8 mouse cellular contexts compared by ENCODE assay signal in the genomic region with DNA sequence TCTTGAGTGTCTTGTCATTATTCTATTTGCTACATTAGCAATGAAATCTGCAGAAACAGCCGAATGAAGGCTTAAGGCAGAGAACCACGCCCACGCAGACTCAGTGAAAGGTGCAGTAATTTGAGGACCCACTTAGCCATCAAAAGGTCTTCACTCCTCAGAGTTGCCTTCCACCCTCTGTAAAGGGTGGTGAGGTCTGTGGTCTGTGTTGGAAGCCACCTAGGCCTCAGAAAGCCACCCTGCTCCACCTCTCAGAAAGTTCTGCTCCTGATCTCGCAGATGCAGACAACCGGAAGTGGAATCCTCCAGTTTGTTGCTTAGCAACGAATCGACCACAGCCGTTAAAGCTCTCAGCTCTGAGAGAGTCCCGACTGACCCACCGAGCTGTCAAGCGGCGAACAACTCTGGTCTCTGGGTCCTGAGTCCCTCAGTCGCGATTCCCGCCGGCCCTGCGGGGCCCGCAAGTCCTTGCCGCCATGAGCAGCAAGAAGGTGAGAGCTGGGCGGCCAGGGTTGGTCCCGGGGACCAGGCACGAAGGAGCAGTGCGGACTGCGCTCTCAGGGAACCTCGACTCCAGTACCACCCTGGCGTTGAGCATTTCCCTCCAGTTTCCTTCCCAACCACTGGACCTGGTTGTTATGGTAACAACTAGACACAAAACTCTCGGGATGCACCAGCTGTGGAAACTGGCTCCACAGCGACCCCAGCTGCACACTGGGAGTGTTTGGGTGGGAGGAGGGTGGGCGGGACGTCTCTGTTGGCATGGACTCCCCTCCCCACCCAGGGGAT. TPM values are rescaled to one million over a fixed set of nuclear protein-coding genes. Genes with fewer than 3 reads are reported as not detected.
DNase-seq lines count a peak whose midpoint lies in the region; ATAC-seq and TF ChIP-seq lines count a peak whose summit lies in the region.

A gene (plus strand): TSS at position 456 of the 789 bp plus-strand sequence.

- peak within 1 kb of the TSS; percentile 90 for H3K4me2 ChIP-seq in intestine, embryonic 16.5 days (ENCODE audit: low read depth, low read length)
- peak within 1 kb of the TSS; percentile 73 for H3K4me2 ChIP-seq in midbrain, embryonic 12.5 days (replicated peaks)

- H3K9me3 ChIP-seq in intestine, embryonic 16.5 days (ENCODE audit: control insufficient read depth, low read length): no peaks in the 10 kb centered on the region
- H3K9me3 ChIP-seq in midbrain, embryonic 12.5 days: no peaks in the 10 kb centered on the region

- H3K4me1 ChIP-seq in thymus, adult 2 months (replicated peaks; ENCODE audit: control insufficient read depth, insufficient read depth, low read length): peaks cover 3% of the 10 kb centered on the region; the same call in 1 of the 2 replicates
- no peaks in the 10 kb centered on the region for H3K4me1 ChIP-seq in intestine, embryonic 16.5 days (ENCODE audit: control insufficient read depth, insufficient read depth, low read length)
- no peaks in the 10 kb centered on the region for H3K4me1 ChIP-seq in midbrain, embryonic 12.5 days

- TF ChIP-seq POLR2A in thymus, adult 2 months (IDR thresholded peaks at IDR 0.05; ENCODE audit: control insufficient read depth, extremely low read depth, insufficient read depth, low read length, poor library complexity): no peak

- peak; percentile 55 for ATAC-seq in intestine, embryonic 16.5 days
- ATAC-seq in midbrain, embryonic 12.5 days (ENCODE audit: low FRiP score, low read depth): peak; percentile 84

- peak within 1 kb of the TSS; percentile 36 for H3K4me3 ChIP-seq in thymus, adult 2 months (ENCODE audit: control insufficient read depth, insufficient read depth, low read length)
- H3K4me3 ChIP-seq in intestine, embryonic 16.5 days (ENCODE audit: low read length): peak within 1 kb of the TSS; percentile 50
- peak within 1 kb of the TSS; percentile 54 for H3K4me3 ChIP-seq in midbrain, embryonic 12.5 days

- WGBS in thymus, adult 2 months: 13% methylated on average over 30 of the region's 30 CpGs
- WGBS in intestine, embryonic 16.5 days: 9% methylated on average over 30 of the region's 30 CpGs
- 9% methylated on average over 30 of the region's 30 CpGs for WGBS in midbrain, embryonic 12.5 days

- H3K27ac ChIP-seq in thymus, adult 2 months (ENCODE audit: control insufficient read depth, insufficient read depth, low read length): no peak within 1 kb of the TSS
- no peak within 1 kb of the TSS for H3K27ac ChIP-seq in intestine, embryonic 16.5 days (ENCODE audit: low read length)
- H3K27ac ChIP-seq in midbrain, embryonic 12.5 days (replicated peaks): no peak within 1 kb of the TSS

- TF ChIP-seq CTCF in thymus, adult 2 months (IDR thresholded peaks at IDR 0.05; ENCODE audit: borderline replicate concordance, control insufficient read depth, extremely low read depth, insufficient read depth, low read length, poor library complexity): no peak

- peak within 1 kb of the TSS; percentile 63 for H3K9ac ChIP-seq in intestine, embryonic 16.5 days (ENCODE audit: low read depth, low read length)
- peak within 1 kb of the TSS; percentile 46; the same call in 1 of the 2 replicates for H3K9ac ChIP-seq in midbrain, embryonic 12.5 days (replicated peaks)

- H3K36me3 ChIP-seq in thymus, adult 2 months (ENCODE audit: control insufficient read depth, insufficient read depth, low read length): no peaks in the 10 kb centered on the region
- H3K36me3 ChIP-seq in intestine, embryonic 16.5 days (ENCODE audit: control insufficient read depth, insufficient read depth, low read length): no peaks in the 10 kb centered on the region
- no peaks in the 10 kb centered on the region for H3K36me3 ChIP-seq in midbrain, embryonic 12.5 days

- DNase-seq in adrenal gland, postnatal 14 days: peak; percentile 16
- no peak for DNase-seq in adrenal gland, adult 18-20 months (ENCODE audit: low spot score in 2 of 2)
- DNase-seq in thymus, adult 2 months: peak; percentile 8
- DNase-seq in thymus, adult 18-20 months: no peak
- DNase-seq in telencephalon, adult 2 months (ENCODE audit: low read depth, low spot score): peak; percentile 29
- no peak for DNase-seq in cerebellum, adult 11-12 months

- H3K27me3 ChIP-seq in thymus, adult 2 months (ENCODE audit: control insufficient read depth, insufficient read depth, low read length): no peaks in the 10 kb centered on the region
- no peaks in the 10 kb centered on the region for H3K27me3 ChIP-seq in intestine, embryonic 16.5 days (replicated peaks; ENCODE audit: control insufficient read depth, insufficient read depth, low read length)
- no peaks in the 10 kb centered on the region for H3K27me3 ChIP-seq in midbrain, embryonic 12.5 days

RNA-seq across cellular contexts. Expression of the gene that starts here (rescaled TPM):
- 0.08 and 0.74 TPM in 2 replicates for total RNA-seq in adrenal gland, postnatal 14 days (2021)
- under 1 TPM; 0.33 to 0.48 TPM for total RNA-seq in adrenal gland, adult 18-20 months (2021)
- 0.01 TPM in 1 of 2 replicates, not detected in the other for polyA plus RNA-seq in thymus, adult 2 months (2012; rRNA removed)
- polyA plus RNA-seq in intestine, embryonic 16.5 days (2015; fragmentation: Nextera tagmentation; extraction: Ambion mirVana): 0.01 and 0.02 TPM in 2 replicates
- 0.13 and 0.37 TPM in 2 replicates for polyA plus RNA-seq in midbrain, embryonic 12.5 days (2016; fragmentation: Nextera tagmentation; extraction: Ambion mirVana)

Comparison
In these comparisons a context has a peak if more than half of its experiments do, and no peak if none do; other contexts are left out.
1. Peak in DNase-seq in adrenal gland, postnatal 14 days; RNA of the gene not detected or under 1 TPM.
2. Peak in DNase-seq and H3K4me3 ChIP-seq in thymus, adult 2 months; RNA of the gene not detected or under 1 TPM.
3. Peak in ATAC-seq, H3K4me3 ChIP-seq, H3K9ac ChIP-seq and H3K4me2 ChIP-seq in intestine, embryonic 16.5 days; RNA of the gene not detected or under 1 TPM.
4. Peak in ATAC-seq, H3K4me3 ChIP-seq, H3K9ac ChIP-seq and H3K4me2 ChIP-seq in midbrain, embryonic 12.5 days; RNA of the gene not detected or under 1 TPM.